Mouse (Mus musculus) ES-E14 (cell line): ENCODE data around the gene C2cd2. TPM values are rescaled to one million over a fixed set of nuclear protein-coding genes. Genes with fewer than 3 reads are reported as not detected.

Experiments used
- DNase-seq: peaks from one replicate; pipeline ENCODE4 v3.0.0-alpha.2; 2013; ENCODE audit warnings: low read depth, low spot score
- H3K27ac ChIP-seq: 2 replicates; pipeline ENCODE4 v1.5.1; 2012; ENCODE audit warnings: low read depth, mild to moderate bottlenecking, low read length, moderate library complexity, mixed read lengths; ENCODE audit not compliant: poor library complexity, insufficient read depth, severe bottlenecking
- H3K36me3 ChIP-seq: 2 replicates; pipeline ENCODE4 v1.6.1; 2012; ENCODE audit warnings: mild to moderate bottlenecking, low read length, moderate library complexity, mixed read lengths; ENCODE audit not compliant: control insufficient read depth, poor library complexity, insufficient read depth, severe bottlenecking
- H3K4me1 ChIP-seq, 2 experiments: fragments of 150-350 bp in 1 of 2; sonication (generic) in 1 of 2; 2 replicates each; pipeline ENCODE4 v1.6.1; 2012; ENCODE audit warnings: low read length in 2 of 2, mild to moderate bottlenecking in 1 of 2, mixed read lengths in 1 of 2; ENCODE audit not compliant: control insufficient read depth in 2 of 2, insufficient read depth in 2 of 2, poor library complexity in 1 of 2
- H3K4me3 ChIP-seq, 2 experiments: fragments of 150-350 bp in 1 of 2; sonication (generic) in 1 of 2; 2 replicates each; pipeline ENCODE4 v1.5.1; 2012; ENCODE audit warnings: low read length in 2 of 2, low read depth in 1 of 2, mild to moderate bottlenecking in 1 of 2, mixed read lengths in 1 of 2; ENCODE audit not compliant: insufficient read depth in 1 of 2, poor library complexity in 1 of 2, severe bottlenecking in 1 of 2
- H3K9ac ChIP-seq: 2 replicates; pipeline ENCODE4 v1.6.1; 2012; ENCODE audit warnings: low read depth, mild to moderate bottlenecking, low read length, mixed read lengths; ENCODE audit not compliant: poor library complexity, insufficient read depth, severe bottlenecking
- H3K9me3 ChIP-seq: fragments of 150-350 bp; sonication (generic); 2 replicates; pipeline ENCODE4 v1.6.1; 2012; ENCODE audit warnings: low read depth, mild to moderate bottlenecking, low read length; ENCODE audit not compliant: control insufficient read depth, insufficient read depth
- CHD2 ChIP-seq: IDR thresholded peaks from 2 replicates; pipeline ENCODE4 v1.6.1; 2014; ENCODE audit warnings: mild to moderate bottlenecking, low read depth, low read length, inconsistent platforms
- HCFC1 ChIP-seq: IDR thresholded peaks from 2 replicates; pipeline ENCODE4 v1.6.1; 2012; ENCODE audit warnings: low read length, inconsistent platforms, borderline replicate concordance; ENCODE audit not compliant: insufficient read depth
- MAFK ChIP-seq: IDR thresholded peaks from 2 replicates; pipeline ENCODE4 v1.6.1; 2014; ENCODE audit warnings: mild to moderate bottlenecking, low read depth, low read length, inconsistent platforms; ENCODE audit not compliant: insufficient read depth
- ZC3H11A ChIP-seq: IDR thresholded peaks from 2 replicates; pipeline ENCODE4 v1.6.1; 2012; ENCODE audit warnings: low read depth, mild to moderate bottlenecking, inconsistent platforms, low read length, borderline replicate concordance
- ZNF384 ChIP-seq: IDR thresholded peaks from 2 replicates; pipeline ENCODE4 v1.6.1; 2012; ENCODE audit warnings: low read depth, low read length, inconsistent platforms
- in situ Hi-C, 2 experiments: fragments of 600-800 bp; cut with MboI; formaldehyde crosslinking; loops; one replicate each; pipeline ENCODE4 v1.15.1; 2025; ENCODE audit warnings: low sequenced_read_pairs in 2 of 2, inconsistent platforms in 1 of 2; ENCODE audit not compliant: unreplicated experiment in 2 of 2
- total RNA-seq: library from RNA; depleted of rRNA; stranded (reverse); fragments of 300-350 nt; gene quantifications from 2 replicates; pipeline ENCODE4 v1.2.3, GENCODE M21; 2012

The C2cd2 gene
- total RNA-seq, 1 experiment: 8.1 TPM

GRCm38 (mm10) chr16:97991517-97991916 lies 29.1 kb upstream of the C2cd2 start:
- H3K4me3 ChIP-seq: no peak overlapping the region
- DNase-seq: no peak
- in situ Hi-C loops: no loop called here
- H3K9me3 ChIP-seq: no peaks in the 10 kb centered on the region
- no peaks in the 10 kb centered on the region for H3K36me3 ChIP-seq
- H3K9ac ChIP-seq: no peak overlapping the region
- H3K27ac ChIP-seq: no peak overlapping the region
- TF ChIP-seq CHD2 (no peak), ZC3H11A (no peak), MAFK (no peak), ZNF384 (no peak), HCFC1 (no peak)
- H3K4me1 ChIP-seq: peaks cover 2 to 6% of the 10 kb centered on the region in 2 experiments; a peak in 1 of 4 replicates

GRCm38 (mm10) chr16:97984589-97984988 lies 22.2 kb upstream of the C2cd2 start:
- Histone ChIP-seq H3K36me3 (no peaks in the 10 kb centered on the region), H3K9ac (no peak overlapping the region), H3K9me3 (no peaks in the 10 kb centered on the region), H3K4me3 (no peak overlapping the region), H3K4me1 (no peaks in the 10 kb centered on the region), H3K27ac (no peak overlapping the region)
- TF ChIP-seq HCFC1: no peak
- no peak for TF ChIP-seq MAFK
- TF ChIP-seq CHD2: no peak
- TF ChIP-seq ZNF384: no peak
- no peak for TF ChIP-seq ZC3H11A
- in situ Hi-C loops: no loop called here
- no peak for DNase-seq

GRCm38 (mm10) chr16:97981362-97981761 lies 19.0 kb upstream of the C2cd2 start:
- DNase-seq: no peak
- Histone ChIP-seq H3K27ac (no peak overlapping the region), H3K36me3 (no peaks in the 10 kb centered on the region), H3K4me3 (no peak overlapping the region), H3K9ac (no peak overlapping the region), H3K4me1 (no peaks in the 10 kb centered on the region), H3K9me3 (no peaks in the 10 kb centered on the region)
- in situ Hi-C loops: no loop called here
- TF ChIP-seq ZNF384: no peak
- no peak for TF ChIP-seq ZC3H11A
- no peak for TF ChIP-seq MAFK
- TF ChIP-seq HCFC1: no peak
- no peak for TF ChIP-seq CHD2

GRCm38 (mm10) chr16:97977722-97978121 lies 15.3 kb upstream of the C2cd2 start:
- no peaks in the 10 kb centered on the region for H3K36me3 ChIP-seq
- H3K9me3 ChIP-seq: no peaks in the 10 kb centered on the region
- no peak overlapping the region for H3K27ac ChIP-seq
- TF ChIP-seq HCFC1: no peak
- TF ChIP-seq CHD2: no peak
- no peak for TF ChIP-seq ZC3H11A
- TF ChIP-seq MAFK: no peak
- no peak for TF ChIP-seq ZNF384
- no peaks in the 10 kb centered on the region for H3K4me1 ChIP-seq
- in situ Hi-C loops: no loop called here
- no peak for DNase-seq
- no peak overlapping the region for H3K9ac ChIP-seq
- no peak overlapping the region for H3K4me3 ChIP-seq

GRCm38 (mm10) chr16:97977277-97977676 lies 14.9 kb upstream of the C2cd2 start:
- Histone ChIP-seq H3K36me3 (no peaks in the 10 kb centered on the region), H3K27ac (no peak overlapping the region), H3K4me1 (no peaks in the 10 kb centered on the region), H3K9ac (no peak overlapping the region), H3K4me3 (no peak overlapping the region), H3K9me3 (no peaks in the 10 kb centered on the region)
- TF ChIP-seq CHD2: no peak
- TF ChIP-seq ZNF384: no peak
- no peak for TF ChIP-seq HCFC1
- no peak for TF ChIP-seq MAFK
- no peak for TF ChIP-seq ZC3H11A
- in situ Hi-C loops: no loop called here
- no peak for DNase-seq
